Mouse (Mus musculus): Measurements from ENCODE around the gene Snu13. TPM values are rescaled to one million over a fixed set of nuclear protein-coding genes. Genes with fewer than 3 reads are reported as not detected.

Gene Snu13
- polyA plus RNA-seq, 1 experiment from 2014 or later: 130 TPM

DNA sequence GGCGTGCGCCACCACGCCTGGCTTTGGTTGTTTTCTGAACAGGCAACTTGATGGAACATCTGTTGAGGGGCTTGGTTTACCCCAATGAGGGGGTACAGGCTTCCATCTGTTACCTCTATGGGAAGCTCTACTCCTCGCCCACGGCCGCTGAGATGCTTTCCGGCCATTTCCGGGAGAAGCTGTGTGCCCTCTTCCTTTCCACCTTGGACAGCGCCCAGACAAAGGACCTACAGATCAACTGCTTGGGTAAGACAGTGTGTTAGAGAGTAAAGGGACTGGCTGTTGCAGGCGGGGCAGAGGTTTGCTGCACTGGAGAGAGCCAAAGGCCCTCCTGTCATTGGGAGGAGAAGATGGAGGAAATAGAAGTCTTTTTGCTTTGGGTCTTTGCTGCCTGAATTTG is 32.5 kb upstream of the Snu13 start:
- no peak for DNase-seq (ENCODE audit: low spot score)
- ATAC-seq (ENCODE audit: low FRiP score, low TSS enrichment): no peak

DNA sequence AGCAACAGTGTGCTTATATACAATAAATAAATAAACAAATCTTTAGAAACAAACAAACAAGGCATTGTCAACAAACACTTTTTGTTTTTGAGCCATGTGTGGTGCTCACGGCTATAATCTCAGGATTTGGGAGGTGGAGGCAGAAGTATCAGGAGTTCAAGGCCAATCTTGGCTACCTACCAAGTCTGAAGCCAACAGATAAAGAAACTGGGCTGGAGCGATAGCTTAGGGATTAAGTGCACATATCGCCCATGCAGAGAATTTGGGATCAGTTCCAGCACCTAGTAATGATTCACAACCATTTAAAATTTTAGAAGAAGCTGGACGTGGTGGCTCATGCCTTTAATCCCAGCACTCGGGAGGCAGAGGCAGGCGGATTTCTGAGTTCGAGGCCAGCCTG is 26.1 kb upstream of the Snu13 start:
- Histone ChIP-seq H3K36me3 (ENCODE audit: control insufficient read depth, insufficient read depth, low read length) (no peaks in the 10 kb centered on the region), H3K27me3 (ENCODE audit: control insufficient read depth, insufficient read depth, low read length) (peaks cover 10% of the 10 kb centered on the region; the same call in 1 of the 2 replicates), H3K4me3 (ENCODE audit: low read depth, low read length) (no peak overlapping the region), H3K4me2 (replicated peaks; ENCODE audit: low read depth) (no peak overlapping the region), H3K4me1 (replicated peaks; ENCODE audit: control insufficient read depth, insufficient read depth) (no peaks in the 10 kb centered on the region), H3K9me3 (ENCODE audit: control insufficient read depth, low read length) (no peaks in the 10 kb centered on the region), H3K9ac (ENCODE audit: low read length) (no peak overlapping the region), H3K27ac (replicated peaks) (no peak overlapping the region)
- WGBS: 62% methylated on average over 7 of the region's 7 CpGs
- ATAC-seq (ENCODE audit: low FRiP score, low TSS enrichment) (no peak), DNase-seq (ENCODE audit: low spot score) (no peak)
- TF ChIP-seq CTCF (IDR thresholded peaks at IDR 0.05; ENCODE audit: low read depth) (no peak), EP300 (optimal IDR thresholded peaks at IDR 0.05) (no peak)

More for the DNA sequence above, 32.5 kb upstream of the Snu13 start:
- H3K9ac ChIP-seq (ENCODE audit: low read length): no peak overlapping the region
- 55% methylated on average over 10 of the region's 10 CpGs for WGBS
- TF ChIP-seq CTCF (IDR thresholded peaks at IDR 0.05; ENCODE audit: low read depth) (no peak), EP300 (optimal IDR thresholded peaks at IDR 0.05) (no peak)
- no peak overlapping the region for H3K4me3 ChIP-seq (ENCODE audit: low read depth, low read length)
- no peaks in the 10 kb centered on the region for H3K9me3 ChIP-seq (ENCODE audit: control insufficient read depth, low read length)
- H3K27me3 ChIP-seq (ENCODE audit: control insufficient read depth, insufficient read depth, low read length): no peaks in the 10 kb centered on the region
- no peaks in the 10 kb centered on the region for H3K4me1 ChIP-seq (replicated peaks; ENCODE audit: control insufficient read depth, insufficient read depth)
- no peak overlapping the region for H3K4me2 ChIP-seq (replicated peaks; ENCODE audit: low read depth)
- no peak overlapping the region for H3K27ac ChIP-seq (replicated peaks)
- no peaks in the 10 kb centered on the region for H3K36me3 ChIP-seq (ENCODE audit: control insufficient read depth, insufficient read depth, low read length)

DNA sequence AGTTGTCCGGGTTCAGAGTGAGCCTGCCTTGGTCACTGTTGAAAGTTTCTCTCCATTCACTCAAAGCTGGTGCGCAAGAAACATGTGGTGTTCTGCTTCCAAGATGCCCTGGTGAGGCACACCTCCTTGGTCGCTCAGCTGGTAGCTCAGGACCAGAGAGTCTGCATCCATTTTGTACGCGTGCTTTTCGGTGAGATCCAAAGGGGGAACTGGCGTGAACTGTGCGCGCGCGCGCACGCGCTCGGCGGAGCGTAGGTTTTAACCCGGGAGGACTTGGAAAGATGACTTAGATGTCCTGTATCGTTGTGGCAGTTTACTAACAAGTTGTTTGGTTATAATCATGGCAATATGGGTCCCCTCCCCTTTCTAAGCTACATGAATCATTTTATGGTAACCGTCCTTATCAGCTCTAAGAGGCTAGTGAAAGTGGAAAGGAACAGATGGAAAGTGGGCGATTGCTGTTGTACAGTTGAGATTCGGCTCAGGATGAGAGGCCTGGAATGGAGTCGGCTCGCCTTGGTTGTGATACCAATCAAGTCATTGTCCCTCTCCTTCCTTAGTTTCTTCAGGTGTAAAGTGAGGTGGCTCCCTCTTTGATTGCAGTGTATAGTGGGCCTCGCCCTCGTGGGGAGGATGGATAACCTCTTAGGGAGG is 24.5 kb upstream of the Snu13 start:
- ATAC-seq (ENCODE audit: low FRiP score, low TSS enrichment): no peak
- DNase-seq (ENCODE audit: low spot score): no peak
- TF ChIP-seq EP300 (optimal IDR thresholded peaks at IDR 0.05) (no peak), CTCF (IDR thresholded peaks at IDR 0.05; ENCODE audit: low read depth) (no peak)

DNA sequence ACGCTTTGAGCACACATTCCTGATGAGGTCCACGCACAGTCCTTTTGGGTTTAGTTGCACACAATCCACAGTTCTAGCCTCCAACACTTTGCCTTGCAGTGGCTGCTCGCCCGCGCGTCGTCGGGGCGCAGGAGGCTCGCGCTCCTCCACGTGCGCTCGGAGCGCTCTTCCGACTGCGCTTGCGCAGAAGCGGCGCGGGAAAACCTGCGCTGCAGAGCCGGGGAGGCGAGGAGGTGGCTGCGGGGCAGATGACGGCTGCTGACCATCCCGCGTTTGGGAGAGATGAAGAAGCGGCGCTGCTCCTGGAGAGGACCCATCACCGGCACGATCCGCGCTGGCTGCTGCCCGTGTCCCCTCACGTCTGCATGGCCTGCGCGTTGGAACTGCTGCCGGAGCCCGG is 22.5 kb upstream of the Snu13 start, which contains the start of gene Mei1:
Gene Mei1 (plus strand): TSS at position 99 of the 400 bp plus-strand sequence.
- Histone ChIP-seq H3K4me2 (replicated peaks; ENCODE audit: low read depth) (no peak within 1 kb of the TSS), H3K36me3 (ENCODE audit: control insufficient read depth, insufficient read depth, low read length) (no peaks in the 10 kb centered on the region), H3K4me1 (replicated peaks; ENCODE audit: control insufficient read depth, insufficient read depth) (no peaks in the 10 kb centered on the region), H3K4me3 (ENCODE audit: low read depth, low read length) (no peak within 1 kb of the TSS; the same call in 1 of the 2 replicates), H3K9me3 (ENCODE audit: control insufficient read depth, low read length) (no peaks in the 10 kb centered on the region), H3K27ac (replicated peaks) (no peak within 1 kb of the TSS), H3K27me3 (ENCODE audit: control insufficient read depth, insufficient read depth, low read length) (peaks cover 10% of the 10 kb centered on the region; the same call in 1 of the 2 replicates), H3K9ac (ENCODE audit: low read length) (no peak within 1 kb of the TSS)
- TF ChIP-seq EP300 (optimal IDR thresholded peaks at IDR 0.05): no peak
- TF ChIP-seq CTCF (IDR thresholded peaks at IDR 0.05; ENCODE audit: low read depth): no peak
- 19% methylated on average over 40 of the region's 40 CpGs for WGBS
- no peak for DNase-seq (ENCODE audit: low spot score)
- no peak for ATAC-seq (ENCODE audit: low FRiP score, low TSS enrichment)

More for the DNA sequence above, 24.5 kb upstream of the Snu13 start:
- Histone ChIP-seq H3K9me3 (ENCODE audit: control insufficient read depth, low read length) (no peaks in the 10 kb centered on the region), H3K36me3 (ENCODE audit: control insufficient read depth, insufficient read depth, low read length) (no peaks in the 10 kb centered on the region), H3K27ac (replicated peaks) (no peak overlapping the region), H3K27me3 (ENCODE audit: control insufficient read depth, insufficient read depth, low read length) (peaks cover 10% of the 10 kb centered on the region; the same call in 1 of the 2 replicates), H3K4me3 (ENCODE audit: low read depth, low read length) (no peak overlapping the region), H3K4me1 (replicated peaks; ENCODE audit: control insufficient read depth, insufficient read depth) (no peaks in the 10 kb centered on the region), H3K4me2 (replicated peaks; ENCODE audit: low read depth) (no peak overlapping the region), H3K9ac (ENCODE audit: low read length) (no peak overlapping the region)
- 88% methylated on average over 26 of the region's 26 CpGs for WGBS

DNA sequence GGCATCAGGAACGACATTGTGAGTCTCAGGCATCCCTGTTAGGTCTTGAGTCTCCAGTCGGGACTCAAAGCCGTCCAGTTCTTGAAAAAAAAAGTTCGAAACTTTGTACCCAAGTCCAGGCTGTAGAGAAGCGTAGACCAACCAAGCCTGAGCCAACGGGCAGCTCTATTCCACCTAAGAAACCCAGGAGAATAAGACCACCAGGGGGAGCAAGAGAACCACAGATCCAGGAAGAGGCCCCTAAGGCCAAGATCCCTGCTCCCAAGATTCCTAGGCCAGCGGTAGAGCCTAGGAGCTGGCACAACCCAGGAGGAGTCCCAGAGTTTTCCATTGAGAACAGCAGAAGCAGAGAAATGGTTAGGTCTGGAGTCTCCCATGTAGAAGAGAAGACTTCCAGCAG is 18.1 kb upstream of the Snu13 start:
- Histone ChIP-seq H3K27me3 (ENCODE audit: control insufficient read depth, insufficient read depth, low read length) (peaks cover 10% of the 10 kb centered on the region; the same call in 1 of the 2 replicates), H3K4me3 (ENCODE audit: low read depth, low read length) (no peak overlapping the region), H3K36me3 (ENCODE audit: control insufficient read depth, insufficient read depth, low read length) (no peaks in the 10 kb centered on the region), H3K4me1 (replicated peaks; ENCODE audit: control insufficient read depth, insufficient read depth) (no peaks in the 10 kb centered on the region), H3K9me3 (ENCODE audit: control insufficient read depth, low read length) (no peaks in the 10 kb centered on the region), H3K4me2 (replicated peaks; ENCODE audit: low read depth) (no peak overlapping the region), H3K9ac (ENCODE audit: low read length) (no peak overlapping the region), H3K27ac (replicated peaks) (no peak overlapping the region)
- TF ChIP-seq CTCF (IDR thresholded peaks at IDR 0.05; ENCODE audit: low read depth): peak; percentile 87
- no peak for TF ChIP-seq EP300 (optimal IDR thresholded peaks at IDR 0.05)
- ATAC-seq (ENCODE audit: low FRiP score, low TSS enrichment) (peak; percentile 78), DNase-seq (ENCODE audit: low spot score) (peak; percentile 72)
- WGBS: 14% methylated on average over 7 of the region's 7 CpGs

DNA sequence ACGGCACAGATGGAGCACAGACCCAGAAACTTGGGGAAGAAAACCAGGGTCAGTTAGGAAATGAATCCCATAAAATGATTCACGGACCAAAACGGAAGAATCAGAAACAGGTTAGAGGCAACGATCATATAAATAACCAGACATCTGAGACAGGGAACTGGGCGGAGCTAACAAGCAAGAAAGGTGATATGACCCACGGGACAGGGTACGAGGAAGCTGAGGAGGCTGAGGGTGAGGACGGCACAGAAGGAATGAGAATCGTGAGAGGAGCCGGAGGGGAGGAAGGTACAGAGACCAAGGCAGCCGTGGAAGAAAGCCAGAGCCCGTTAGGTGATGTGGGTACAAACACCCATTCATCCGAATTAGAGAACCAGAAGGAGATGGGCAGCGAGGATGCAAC is 16.5 kb upstream of the Snu13 start:
- no peak for ATAC-seq (ENCODE audit: low FRiP score, low TSS enrichment)
- DNase-seq (ENCODE audit: low spot score): no peak
- WGBS: 54% methylated on average over 14 of the region's 14 CpGs

More for the DNA sequence above, 16.5 kb upstream of the Snu13 start:
- H3K9ac ChIP-seq (ENCODE audit: low read length): no peak overlapping the region
- no peak overlapping the region for H3K27ac ChIP-seq (replicated peaks)
- no peaks in the 10 kb centered on the region for H3K4me1 ChIP-seq (replicated peaks; ENCODE audit: control insufficient read depth, insufficient read depth)
- no peaks in the 10 kb centered on the region for H3K9me3 ChIP-seq (ENCODE audit: control insufficient read depth, low read length)
- no peaks in the 10 kb centered on the region for H3K36me3 ChIP-seq (ENCODE audit: control insufficient read depth, insufficient read depth, low read length)
- H3K4me2 ChIP-seq (replicated peaks; ENCODE audit: low read depth): no peak overlapping the region
- TF ChIP-seq CTCF (IDR thresholded peaks at IDR 0.05; ENCODE audit: low read depth): no peak
- TF ChIP-seq EP300 (optimal IDR thresholded peaks at IDR 0.05): no peak
- H3K27me3 ChIP-seq (ENCODE audit: control insufficient read depth, insufficient read depth, low read length): 0 out of 2 replicates have a peak, but pooled peaks cover 2% of the 10 kb centered on the region
- no peak overlapping the region for H3K4me3 ChIP-seq (ENCODE audit: low read depth, low read length)

All from stomach, postnatal 0 days (tissue).